Mouse (Mus musculus): ENCODE data around the gene R3hdm4. TPM values are rescaled to one million over a fixed set of nuclear protein-coding genes. Genes with fewer than 3 reads are reported as not detected.

Gene R3hdm4
- polyA plus RNA-seq, 1 experiment from 2014 or later: 126 TPM

- Histone ChIP-seq H3K4me1 (peaks cover 23% of the 10 kb centered on the region), H3K4me3 (peak overlapping the region; percentile 16; the same call in 1 of the 2 replicates), H3K27me3 (ENCODE audit: low read depth, poor library complexity, severe bottlenecking) (no peaks in the 10 kb centered on the region), H3K36me3 (peaks cover 93% of the 10 kb centered on the region), H3K9me3 (replicated peaks) (no peaks in the 10 kb centered on the region), H3K27ac (replicated peaks) (0 out of 2 replicates have a peak overlapping the region, but pooled peaks have one; percentile 17)
- WGBS: 79% methylated on average over 19 of the region's 19 CpGs
- DNase-seq (ENCODE audit: low spot score): no peak
These were observed 55.2 kb downstream of the R3hdm4 start for GRCm38 (mm10) chr10:79865801-79866295.

- no peak for DNase-seq (ENCODE audit: low spot score)
- peaks cover 95% of the 10 kb centered on the region for H3K36me3 ChIP-seq
- H3K9me3 ChIP-seq (replicated peaks): no peaks in the 10 kb centered on the region
- whole genome bisulfite sequencing: 77% methylated on average over 12 of the region's 12 CpGs
- H3K27ac ChIP-seq (replicated peaks): no peak overlapping the region
- 0 out of 2 replicates have a peak overlapping the region, but pooled peaks have one; percentile 14 for H3K4me3 ChIP-seq
- peaks cover 23% of the 10 kb centered on the region for H3K4me1 ChIP-seq
- H3K27me3 ChIP-seq (ENCODE audit: low read depth, poor library complexity, severe bottlenecking): no peaks in the 10 kb centered on the region
These were observed 55.8 kb downstream of the R3hdm4 start for GRCm38 (mm10) chr10:79865189-79865601.

GRCm38 (mm10) chr10:79864351-79865188, 56.4 kb downstream of the R3hdm4 start:
- no peak overlapping the region for H3K27ac ChIP-seq (replicated peaks)
- peaks cover 95% of the 10 kb centered on the region for H3K36me3 ChIP-seq
- no peaks in the 10 kb centered on the region for H3K27me3 ChIP-seq (ENCODE audit: low read depth, poor library complexity, severe bottlenecking)
- peak overlapping the region; percentile 14; the same call in 1 of the 2 replicates for H3K4me3 ChIP-seq
- no peaks in the 10 kb centered on the region for H3K9me3 ChIP-seq (replicated peaks)
- WGBS: 67% methylated on average over 10 of the region's 10 CpGs
- H3K4me1 ChIP-seq: peaks cover 23% of the 10 kb centered on the region
- no peak for DNase-seq (ENCODE audit: low spot score)

- Histone ChIP-seq H3K9me3 (replicated peaks) (no peaks in the 10 kb centered on the region), H3K4me1 (peaks cover 33% of the 10 kb centered on the region), H3K36me3 (peaks cover 98% of the 10 kb centered on the region), H3K27me3 (ENCODE audit: low read depth, poor library complexity, severe bottlenecking) (no peaks in the 10 kb centered on the region), H3K27ac (replicated peaks) (no peak overlapping the region), H3K4me3 (peak overlapping the region; percentile 14; the same call in 1 of the 2 replicates)
- 81% methylated on average over 10 of the region's 10 CpGs for WGBS
- no peak for DNase-seq (ENCODE audit: low spot score)
These were observed 58.1 kb downstream of the R3hdm4 start for GRCm38 (mm10) chr10:79862925-79863324.

- no peaks in the 10 kb centered on the region for H3K9me3 ChIP-seq (replicated peaks)
- H3K36me3 ChIP-seq: peaks cover 100% of the 10 kb centered on the region
- no peak for DNase-seq (ENCODE audit: low spot score)
- no peak overlapping the region; the same call in 1 of the 2 replicates for H3K4me3 ChIP-seq
- H3K27me3 ChIP-seq (ENCODE audit: low read depth, poor library complexity, severe bottlenecking): no peaks in the 10 kb centered on the region
- no peak overlapping the region for H3K27ac ChIP-seq (replicated peaks)
- peaks cover 37% of the 10 kb centered on the region for H3K4me1 ChIP-seq
- 93% methylated on average over 23 of the region's 23 CpGs for WGBS
These were observed 58.8 kb downstream of the R3hdm4 start for GRCm38 (mm10) chr10:79862049-79862788.

DNA sequence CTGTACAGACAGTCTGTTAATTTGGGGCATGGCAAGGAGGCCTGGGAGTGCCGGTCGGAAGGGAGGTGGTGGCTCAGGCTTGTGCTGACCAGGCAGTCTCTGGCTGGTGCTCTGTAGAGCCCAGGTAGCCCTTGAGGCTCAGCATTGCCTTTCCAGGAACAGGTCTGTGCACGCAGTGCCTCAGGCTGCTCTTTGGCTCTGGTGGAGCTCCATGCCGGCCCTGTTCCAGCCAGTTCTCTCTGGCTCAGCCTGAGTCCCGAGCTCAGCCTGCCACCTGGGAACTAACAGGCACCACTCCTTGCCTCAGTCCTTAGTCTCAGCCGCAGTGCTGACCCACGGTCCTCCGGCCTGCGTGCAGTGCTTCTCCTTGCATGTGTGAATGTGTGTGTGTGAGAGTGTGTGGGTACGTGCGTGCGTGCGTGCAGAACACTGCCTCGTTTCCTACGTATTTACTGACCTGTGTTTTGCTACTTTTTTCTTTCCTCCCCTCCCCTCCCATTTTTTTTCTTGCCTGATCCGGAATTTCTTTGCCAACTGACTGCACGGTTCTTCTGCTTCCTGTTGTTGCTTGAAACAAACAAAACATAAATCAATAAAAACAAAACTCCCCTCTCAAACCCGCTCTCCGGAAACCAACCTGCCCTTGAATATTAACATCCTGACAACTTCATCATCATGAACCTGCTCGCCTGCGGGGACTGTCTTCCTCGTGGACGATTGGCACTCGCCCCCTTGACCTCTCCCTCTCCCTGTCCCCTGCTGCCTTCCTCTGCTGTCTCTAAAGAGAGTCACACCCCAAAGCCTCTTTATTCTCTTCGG, 59.6 kb downstream of the R3hdm4 start:
- Histone ChIP-seq H3K4me3 (no peak overlapping the region; the same call in 1 of the 2 replicates), H3K4me1 (peaks cover 38% of the 10 kb centered on the region), H3K9me3 (replicated peaks) (no peaks in the 10 kb centered on the region), H3K27me3 (ENCODE audit: low read depth, poor library complexity, severe bottlenecking) (no peaks in the 10 kb centered on the region), H3K36me3 (peaks cover 100% of the 10 kb centered on the region), H3K27ac (replicated peaks) (no peak overlapping the region)
- no peak for DNase-seq (ENCODE audit: low spot score)
- WGBS: 87% methylated on average over 25 of the region's 25 CpGs

GRCm38 (mm10) chr10:79860079-79860911, 60.7 kb downstream of the R3hdm4 start:
- whole genome bisulfite sequencing: 93% methylated on average over 26 of the region's 26 CpGs
- H3K36me3 ChIP-seq: peaks cover 97% of the 10 kb centered on the region

More at GRCm38 (mm10) chr10:79860079-79860911, 60.7 kb downstream of the R3hdm4 start:
- no peak overlapping the region for H3K27ac ChIP-seq (replicated peaks)
- no peaks in the 10 kb centered on the region for H3K27me3 ChIP-seq (ENCODE audit: low read depth, poor library complexity, severe bottlenecking)
- H3K4me1 ChIP-seq: peaks cover 42% of the 10 kb centered on the region
- no peaks in the 10 kb centered on the region for H3K9me3 ChIP-seq (replicated peaks)
- no peak for DNase-seq (ENCODE audit: low spot score)
- peak overlapping the region; percentile 10; the same call in 1 of the 2 replicates for H3K4me3 ChIP-seq

Small RNA genes lying within 50 kb of the gene (microRNA-seq; reads per million reads assigned to microRNA genes)
- not detected for gene Mir6910

Other genes with a start within 250 kb of the R3hdm4 start
- gene Cdc34, start 239.0 kb downstream of the R3hdm4 start, polyA plus RNA-seq (2016; fragmentation: Nextera tagmentation; extraction: Ambion mirVana): 223 and 270 TPM in 2 replicates
- gene Gzmm, start 232.2 kb downstream of the R3hdm4 start, polyA plus RNA-seq (2016; fragmentation: Nextera tagmentation; extraction: Ambion mirVana): 0.98 and 1.0 TPM in 2 replicates
- gene Bsg, start 216.7 kb downstream of the R3hdm4 start, polyA plus RNA-seq (2016; fragmentation: Nextera tagmentation; extraction: Ambion mirVana): 607 and 655 TPM in 2 replicates
- gene Hcn2, start 204.6 kb downstream of the R3hdm4 start, polyA plus RNA-seq (2016; fragmentation: Nextera tagmentation; extraction: Ambion mirVana): 0.05 TPM in 2 replicates
- gene Polrmt, start 174.6 kb downstream of the R3hdm4 start, polyA plus RNA-seq (2016; fragmentation: Nextera tagmentation; extraction: Ambion mirVana): 48.6 and 51.7 TPM in 2 replicates
- 0.27 and 0.42 TPM in 2 replicates for gene Fgf22, start 166.1 kb downstream of the R3hdm4 start, polyA plus RNA-seq (2016; fragmentation: Nextera tagmentation; extraction: Ambion mirVana)
- gene Rnf126, start 154.3 kb downstream of the R3hdm4 start, polyA plus RNA-seq (2016; fragmentation: Nextera tagmentation; extraction: Ambion mirVana): 109 and 118 TPM in 2 replicates
- 1.1 and 1.8 TPM in 2 replicates for gene Fstl3, start 143.9 kb downstream of the R3hdm4 start, polyA plus RNA-seq (2016; fragmentation: Nextera tagmentation; extraction: Ambion mirVana)
- 0.05 TPM in 1 of 2 replicates, not detected in the other for gene Prss57, start 130.2 kb downstream of the R3hdm4 start, polyA plus RNA-seq (2016; fragmentation: Nextera tagmentation; extraction: Ambion mirVana)
- gene Palm, start 127.6 kb downstream of the R3hdm4 start, polyA plus RNA-seq (2016; fragmentation: Nextera tagmentation; extraction: Ambion mirVana): 130 and 153 TPM in 2 replicates
- gene Misp, start 100.2 kb downstream of the R3hdm4 start, polyA plus RNA-seq (2016; fragmentation: Nextera tagmentation; extraction: Ambion mirVana): 0.46 and 0.67 TPM in 2 replicates
- 296 and 334 TPM in 2 replicates for gene Ptbp1, start 66.8 kb downstream of the R3hdm4 start, polyA plus RNA-seq (2016; fragmentation: Nextera tagmentation; extraction: Ambion mirVana)
- gene Prtn3, start 46.7 kb downstream of the R3hdm4 start, polyA plus RNA-seq (2016; fragmentation: Nextera tagmentation; extraction: Ambion mirVana): 8.0 and 13.5 TPM in 2 replicates
- gene Plppr3, start 46.6 kb downstream of the R3hdm4 start, polyA plus RNA-seq (2016; fragmentation: Nextera tagmentation; extraction: Ambion mirVana): 110 and 169 TPM in 2 replicates
- gene Elane, start 35.0 kb downstream of the R3hdm4 start, polyA plus RNA-seq (2016; fragmentation: Nextera tagmentation; extraction: Ambion mirVana): 0.16 and 0.46 TPM in 2 replicates
- not detected in 2 replicates for gene Cfd, start 30.4 kb downstream of the R3hdm4 start, polyA plus RNA-seq (2016; fragmentation: Nextera tagmentation; extraction: Ambion mirVana)
- 69.8 and 70.8 TPM in 2 replicates for gene Med16, start 12.3 kb downstream of the R3hdm4 start, polyA plus RNA-seq (2016; fragmentation: Nextera tagmentation; extraction: Ambion mirVana)
- 2.0 and 5.5 TPM in 2 replicates for gene Gm26602, start 10.4 kb downstream of the R3hdm4 start, polyA plus RNA-seq (2016; fragmentation: Nextera tagmentation; extraction: Ambion mirVana)
- gene Kiss1r, start 4.2 kb downstream of the R3hdm4 start, polyA plus RNA-seq (2016; fragmentation: Nextera tagmentation; extraction: Ambion mirVana): 1.0 and 1.2 TPM in 2 replicates
- gene Arid3a, start 5.8 kb upstream of the R3hdm4 start, polyA plus RNA-seq (2016; fragmentation: Nextera tagmentation; extraction: Ambion mirVana): 12.5 and 13.4 TPM in 2 replicates
- gene Wdr18, start 38.9 kb upstream of the R3hdm4 start, polyA plus RNA-seq (2016; fragmentation: Nextera tagmentation; extraction: Ambion mirVana): 136 and 155 TPM in 2 replicates
- 0.25 and 0.30 TPM in 2 replicates for gene Grin3b, start 49.5 kb upstream of the R3hdm4 start, polyA plus RNA-seq (2016; fragmentation: Nextera tagmentation; extraction: Ambion mirVana)
- gene Tmem259, start 63.1 kb upstream of the R3hdm4 start, polyA plus RNA-seq (2016; fragmentation: Nextera tagmentation; extraction: Ambion mirVana): 11.0 TPM in 2 replicates
- 198 and 199 TPM in 2 replicates for gene Cnn2, start 67.4 kb upstream of the R3hdm4 start, polyA plus RNA-seq (2016; fragmentation: Nextera tagmentation; extraction: Ambion mirVana)
- 3.2 and 4.8 TPM in 2 replicates for gene Abca7, start 75.3 kb upstream of the R3hdm4 start, polyA plus RNA-seq (2016; fragmentation: Nextera tagmentation; extraction: Ambion mirVana)
- gene Arhgap45, start 95.4 kb upstream of the R3hdm4 start, polyA plus RNA-seq (2016; fragmentation: Nextera tagmentation; extraction: Ambion mirVana): 7.9 and 8.0 TPM in 2 replicates
- gene Polr2e, start 118.6 kb upstream of the R3hdm4 start, polyA plus RNA-seq (2016; fragmentation: Nextera tagmentation; extraction: Ambion mirVana): 233 and 276 TPM in 2 replicates
- gene Gpx4, start 126.0 kb upstream of the R3hdm4 start, polyA plus RNA-seq (2016; fragmentation: Nextera tagmentation; extraction: Ambion mirVana): 702 and 747 TPM in 2 replicates
- 15.0 and 15.2 TPM in 2 replicates for gene Sbno2, start 184.4 kb upstream of the R3hdm4 start, polyA plus RNA-seq (2016; fragmentation: Nextera tagmentation; extraction: Ambion mirVana)
- 18.0 and 19.7 TPM in 2 replicates for gene Stk11, start 194.6 kb upstream of the R3hdm4 start, polyA plus RNA-seq (2016; fragmentation: Nextera tagmentation; extraction: Ambion mirVana)
- gene Atp5d, start 217.4 kb upstream of the R3hdm4 start, polyA plus RNA-seq (2016; fragmentation: Nextera tagmentation; extraction: Ambion mirVana): 463 and 481 TPM in 2 replicates
- gene Cbarp, start 219.6 kb upstream of the R3hdm4 start, polyA plus RNA-seq (2016; fragmentation: Nextera tagmentation; extraction: Ambion mirVana): 7.8 and 9.3 TPM in 2 replicates
- gene Midn, start 227.1 kb upstream of the R3hdm4 start, polyA plus RNA-seq (2016; fragmentation: Nextera tagmentation; extraction: Ambion mirVana): 17.8 and 19.7 TPM in 2 replicates
- gene Cirbp, start 244.8 kb upstream of the R3hdm4 start, polyA plus RNA-seq (2016; fragmentation: Nextera tagmentation; extraction: Ambion mirVana): 91.8 and 135 TPM in 2 replicates

Measured in midbrain, embryonic 10.5 days (tissue).